Mouse (Mus musculus) brain, embryonic 14.5 days (tissue): ENCODE results near the gene Xpot.

ENCODE experiments used
- CTCF ChIP-seq: fragments of 200-500 bp; IDR thresholded peaks from 2 replicates; pipeline ENCODE4 v1.5.1; 2012; ENCODE audit warnings: inconsistent platforms, mild to moderate bottlenecking, moderate library complexity, borderline replicate concordance; ENCODE audit not compliant: insufficient read depth, insufficient read length; ENCODE audit errors: extremely low read depth
- POLR2A ChIP-seq: fragments of 200-500 bp; IDR thresholded peaks from 2 replicates; pipeline ENCODE4 v1.6.1; 2012; ENCODE audit warnings: mild to moderate bottlenecking, inconsistent platforms, borderline replicate concordance; ENCODE audit not compliant: poor library complexity, insufficient read depth, insufficient read length, severe bottlenecking; ENCODE audit errors: extremely low read depth

GRCm38 (mm10) chr10:121568534-121568933, 57.6 kb downstream of the Xpot start:
- TF ChIP-seq CTCF: no peak
- no peak for TF ChIP-seq POLR2A
